Mouse (Mus musculus) lung, postnatal 0 days (tissue): ENCODE measurements at regions not wholly inside any gene's neighbourhood (a gene's known extent, or its start where the extent isn't known, plus 50 kb on each side); places are given as distances from the start of the nearest gene placed in this dataset.

ENCODE experiments used
- CTCF ChIP-seq: IDR thresholded peaks from 2 replicates; pipeline ENCODE4 v1.5.1; 2016; ENCODE audit warnings: antibody characterized with exemption, mild to moderate bottlenecking
- EP300 ChIP-seq: IDR thresholded peaks from 2 replicates; pipeline ENCODE4 v1.6.1; 2016; ENCODE audit warnings: antibody characterized with exemption, mild to moderate bottlenecking, control low read depth

DNA sequence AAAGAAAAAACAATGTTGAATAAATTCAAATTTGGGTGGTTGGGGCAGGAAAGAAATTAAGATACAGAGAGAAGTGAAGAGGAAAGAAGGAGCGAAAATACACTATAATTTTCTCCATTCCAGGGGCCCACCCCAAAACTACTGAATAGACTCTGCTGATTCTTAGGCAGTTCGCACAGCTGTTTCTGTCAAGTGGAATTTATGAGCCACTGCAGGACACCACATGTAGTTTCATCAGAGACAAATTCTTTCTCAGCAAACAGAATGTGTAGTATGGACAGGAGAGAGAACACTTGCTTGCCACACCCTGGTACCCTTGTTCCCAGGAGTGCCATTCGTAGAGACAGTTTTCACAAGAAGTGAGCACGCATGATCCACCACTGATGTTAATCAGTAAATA lies 760.2 kb upstream of the A1bg start:
- no peak for TF ChIP-seq EP300
- TF ChIP-seq CTCF, result no peak
